21 mouse cellular contexts compared by ENCODE assay signal in the genomic region with DNA sequence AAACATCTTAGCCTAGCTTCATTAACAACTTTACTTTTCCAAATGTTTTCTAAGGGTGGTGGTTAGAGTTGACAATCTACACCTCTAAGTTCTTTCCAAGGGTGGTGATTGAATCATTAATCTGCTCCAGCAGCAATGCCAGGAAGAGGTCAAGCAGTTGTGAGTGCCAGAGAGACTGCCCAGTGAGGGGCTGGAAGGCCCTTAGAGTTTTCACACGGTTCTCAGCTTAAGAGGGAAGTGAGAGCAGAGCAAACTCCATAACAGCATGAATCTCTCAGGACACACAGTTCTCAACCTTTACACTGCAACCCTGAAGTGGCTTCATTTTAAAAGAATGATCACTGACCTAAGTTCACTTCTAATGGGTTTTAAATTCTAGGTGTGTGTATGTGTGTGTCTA. TPM values are rescaled to one million over a fixed set of nuclear protein-coding genes. Genes with fewer than 3 reads are reported as not detected.
"Had no signal": no experiment of that assay in that cellular context is flagged by ENCODE, and none has a peak within 500 bp of the region (broad histone marks: within the 10 kb centered on the region; RNA-seq: fewer than 3 reads in every experiment).

No protein-coding gene starts in this region.

- H3K36me3 ChIP-seq: hindbrain, embryonic 13.5 days; limb, embryonic 15.5 days; liver, embryonic 13.5 days; midbrain, embryonic 12.5 days; neural tube, embryonic 13.5 days had no signal

- H3K27me3 ChIP-seq: limb, embryonic 15.5 days; liver, embryonic 13.5 days; midbrain, embryonic 12.5 days; neural tube, embryonic 13.5 days had no signal

- H3K9ac ChIP-seq: hindbrain, embryonic 13.5 days; limb, embryonic 15.5 days; liver, embryonic 13.5 days; liver, postnatal 0 days; midbrain, embryonic 12.5 days; neural tube, embryonic 13.5 days had no signal

- H3K4me3 ChIP-seq: hindbrain, embryonic 13.5 days; left cerebral cortex, adult 2 months; limb, embryonic 15.5 days; liver, embryonic 13.5 days; midbrain, embryonic 12.5 days; neural tube, embryonic 13.5 days had no signal

- H3K9me3 ChIP-seq: hindbrain, embryonic 13.5 days; limb, embryonic 15.5 days; liver, embryonic 13.5 days; midbrain, embryonic 12.5 days; neural tube, embryonic 13.5 days had no signal

- H3K4me2 ChIP-seq: hindbrain, embryonic 13.5 days; limb, embryonic 15.5 days; liver, embryonic 13.5 days; midbrain, embryonic 12.5 days; neural tube, embryonic 13.5 days had no signal

- H3K4me1 ChIP-seq: hindbrain, embryonic 13.5 days; limb, embryonic 15.5 days; liver, embryonic 13.5 days; midbrain, embryonic 12.5 days; neural tube, embryonic 13.5 days had no signal

- H3K27ac ChIP-seq: hindbrain, embryonic 13.5 days; hindbrain, postnatal 0 days; left cerebral cortex, adult 2 months; limb, embryonic 15.5 days; liver, embryonic 13.5 days; midbrain, embryonic 12.5 days; neural tube, embryonic 13.5 days had no signal

- ATAC-seq: hindbrain, postnatal 0 days; liver, postnatal 0 days; midbrain, embryonic 16.5 days had no signal

- DNase-seq: kidney, adult 11 months; liver, embryonic 13.5 days; liver, postnatal 0 days; retina, postnatal 1 day; right cerebral cortex, postnatal 14 days; thymus, postnatal 4 days had no signal

RNA-seq across cellular contexts. Expression of a gene that starts 21.8 kb away (rescaled TPM):
- total RNA-seq: hindbrain, postnatal 0 days; layer of hippocampus, adult 18-20 months; layer of hippocampus, postnatal 14 days; left cerebral cortex, adult 2 months; left cerebral cortex, postnatal 25 days; megakaryocyte-erythroid progenitor cell, adult 5-6 weeks had no signal
- polyA plus RNA-seq: hindbrain, embryonic 13.5 days; intestine, embryonic 14.5 days; limb, embryonic 11.5 days; limb, embryonic 15.5 days; liver, embryonic 13.5 days; liver, postnatal 0 days; midbrain, embryonic 12.5 days; midbrain, embryonic 16.5 days; spleen, adult 2 months; stomach, embryonic 16.5 days had no signal
